Mouse (Mus musculus) midbrain, embryonic 14.5 days (tissue): ENCODE measurements around the gene Cdc14a. TPM values are rescaled to one million over a fixed set of nuclear protein-coding genes. Genes with fewer than 3 reads are reported as not detected.

Experiments used
- ATAC-seq: fragments of 200-750 bp; cut with Nextera tagmentation; 2 replicates; pipeline ENCODE4 v1.8.0; 2017; ENCODE audit warnings: moderate number of reproducible peaks, moderate library complexity; ENCODE audit not compliant: low FRiP score, low TSS enrichment
- DNase-seq: peaks from one replicate; pipeline ENCODE4 v3.0.0-alpha.2; 2015
- H3K27ac ChIP-seq: fragments of 300-500 bp; sonication (generic); replicated peaks from 2 replicates; pipeline ENCODE4 v1.5.1; 2014; ENCODE audit warnings: mild to moderate bottlenecking, low read depth, low read length, moderate library complexity
- H3K27me3 ChIP-seq: fragments of 300-500 bp; sonication (generic); 2 replicates; pipeline ENCODE4 v1.6.1; 2014; ENCODE audit warnings: low read length, control low read depth, mixed read lengths; ENCODE audit not compliant: control insufficient read depth, insufficient read depth
- H3K36me3 ChIP-seq: fragments of 300-500 bp; sonication (generic); 2 replicates; pipeline ENCODE4 v1.6.1; 2014; ENCODE audit warnings: low read length, control low read depth; ENCODE audit not compliant: control insufficient read depth, insufficient read depth
- H3K4me1 ChIP-seq: fragments of 300-500 bp; sonication (generic); 2 replicates; pipeline ENCODE4 v1.6.1; 2014; ENCODE audit warnings: mild to moderate bottlenecking, antibody characterized with exemption, low read length, control low read depth; ENCODE audit not compliant: control insufficient read depth, insufficient read depth
- H3K4me2 ChIP-seq: fragments of 300-500 bp; sonication (generic); 2 replicates; pipeline ENCODE4 v1.6.1; 2014; ENCODE audit warnings: mild to moderate bottlenecking, low read length, moderate library complexity
- H3K4me3 ChIP-seq: fragments of 300-500 bp; sonication (generic); replicated peaks from 2 replicates; pipeline ENCODE4 v1.5.1; 2014; ENCODE audit warnings: low read depth, low read length
- H3K9ac ChIP-seq: fragments of 300-500 bp; sonication (generic); replicated peaks from 2 replicates; pipeline ENCODE4 v1.6.1; 2014; ENCODE audit warnings: mild to moderate bottlenecking, low read length, moderate library complexity
- H3K9me3 ChIP-seq: fragments of 300-500 bp; sonication (generic); 2 replicates; pipeline ENCODE4 v1.6.1; 2016; ENCODE audit warnings: low read length, control low read depth, mixed read lengths; ENCODE audit not compliant: control insufficient read depth
- WGBS: fragments of 180-500 bp; shearing (Covaris S2); extraction: QIAGEN DNeasy Blood & Tissue Kit; methylation state at CpG from one replicate; pipeline ENCODE4 v1.1.7; 2014; 5-methylcytosine and 5-hydroxymethylcytosine counted together
- polyA plus RNA-seq: library from polyadenylated mRNA; unstranded; fragments of >200 nt; fragmentation: Nextera tagmentation; extraction: Ambion mirVana; gene quantifications from 2 replicates; pipeline ENCODE4 v1.2.1, GENCODE M21; 2014

The Cdc14a gene
- polyA plus RNA-seq, 1 experiment from 2014 or later, result 6.2 TPM

- DNase-seq (no peak), ATAC-seq (no peak)
- Histone ChIP-seq H3K4me2 (no peak overlapping the region), H3K27me3 (no peaks in the 10 kb centered on the region), H3K36me3 (0 out of 2 replicates have a peak, but pooled peaks cover 3% of the 10 kb centered on the region), H3K4me3 (no peak overlapping the region), H3K4me1 (0 out of 2 replicates have a peak, but pooled peaks cover 2% of the 10 kb centered on the region), H3K27ac (no peak overlapping the region), H3K9ac (no peak overlapping the region), H3K9me3 (no peaks in the 10 kb centered on the region)
- WGBS, result 97% methylated on average over 5 of the region's 5 CpGs
These were observed 104.1 kb downstream of the Cdc14a start for GRCm38 (mm10) chr3:116319696-116320095.

- Histone ChIP-seq H3K9ac (no peak overlapping the region), H3K4me3 (no peak overlapping the region), H3K4me2 (no peak overlapping the region), H3K9me3 (no peaks in the 10 kb centered on the region), H3K27ac (no peak overlapping the region), H3K27me3 (no peaks in the 10 kb centered on the region), H3K36me3 (no peaks in the 10 kb centered on the region), H3K4me1 (no peaks in the 10 kb centered on the region)
- ATAC-seq (no peak), DNase-seq (no peak)
- 86% methylated on average over 4 of the region's 4 CpGs for WGBS
These were observed 112.0 kb downstream of the Cdc14a start for GRCm38 (mm10) chr3:116311838-116312237.

- H3K27me3 ChIP-seq, result no peaks in the 10 kb centered on the region
- WGBS, result 90% methylated on average over 2 of the region's 2 CpGs
- no peak for ATAC-seq
These were observed 112.7 kb downstream of the Cdc14a start for GRCm38 (mm10) chr3:116311173-116311572.

GRCm38 (mm10) chr3:116310672-116311071 is 113.2 kb downstream of the Cdc14a start:
- ATAC-seq, result no peak
- Histone ChIP-seq H3K9me3 (no peaks in the 10 kb centered on the region), H3K9ac (no peak overlapping the region)

More at GRCm38 (mm10) chr3:116311173-116311572, 112.7 kb downstream of the Cdc14a start:
- H3K27ac ChIP-seq, result no peak overlapping the region
- DNase-seq, result no peak
- no peaks in the 10 kb centered on the region for H3K9me3 ChIP-seq
- H3K4me3 ChIP-seq, result no peak overlapping the region
- H3K36me3 ChIP-seq, result no peaks in the 10 kb centered on the region
- H3K4me2 ChIP-seq, result no peak overlapping the region
- H3K9ac ChIP-seq, result no peak overlapping the region
- H3K4me1 ChIP-seq, result no peaks in the 10 kb centered on the region

GRCm38 (mm10) chr3:116310033-116310432 is 113.8 kb downstream of the Cdc14a start:
- H3K9ac ChIP-seq, result no peak overlapping the region
- H3K4me1 ChIP-seq, result no peaks in the 10 kb centered on the region
- no peaks in the 10 kb centered on the region for H3K27me3 ChIP-seq
- no peaks in the 10 kb centered on the region for H3K9me3 ChIP-seq
- 75% methylated on average over 10 of the region's 10 CpGs for WGBS
- ATAC-seq (no peak), DNase-seq (peak; percentile 33)
- no peaks in the 10 kb centered on the region for H3K36me3 ChIP-seq
- no peak overlapping the region for H3K27ac ChIP-seq
- H3K4me3 ChIP-seq, result no peak overlapping the region
- no peak overlapping the region for H3K4me2 ChIP-seq

More at GRCm38 (mm10) chr3:116310672-116311071, 113.2 kb downstream of the Cdc14a start:
- H3K27me3 ChIP-seq, result no peaks in the 10 kb centered on the region
- no peak overlapping the region for H3K27ac ChIP-seq
- DNase-seq, result no peak
- H3K4me2 ChIP-seq, result no peak overlapping the region
- no peaks in the 10 kb centered on the region for H3K36me3 ChIP-seq
- 98% methylated on average over 4 of the region's 4 CpGs for WGBS
- H3K4me1 ChIP-seq, result no peaks in the 10 kb centered on the region
- no peak overlapping the region for H3K4me3 ChIP-seq

GRCm38 (mm10) chr3:116304800-116305753 is 118.8 kb downstream of the Cdc14a start:
- DNase-seq, result peak; percentile 37
- ATAC-seq, result 0 out of 2 replicates have a peak, but pooled peaks have one; percentile 46
- Histone ChIP-seq H3K9ac (no peak overlapping the region), H3K27me3 (no peaks in the 10 kb centered on the region), H3K4me2 (no peak overlapping the region), H3K27ac (no peak overlapping the region), H3K36me3 (0 out of 2 replicates have a peak, but pooled peaks cover 4% of the 10 kb centered on the region), H3K9me3 (no peaks in the 10 kb centered on the region), H3K4me1 (no peaks in the 10 kb centered on the region), H3K4me3 (no peak overlapping the region)
- 69% methylated on average over 18 of the region's 18 CpGs for WGBS

- Histone ChIP-seq H3K4me2 (no peak overlapping the region), H3K27ac (no peak overlapping the region), H3K36me3 (0 out of 2 replicates have a peak, but pooled peaks cover 9% of the 10 kb centered on the region), H3K4me3 (no peak overlapping the region), H3K27me3 (no peaks in the 10 kb centered on the region), H3K9ac (no peak overlapping the region), H3K9me3 (no peaks in the 10 kb centered on the region), H3K4me1 (no peaks in the 10 kb centered on the region)
- no peak for ATAC-seq
- WGBS, result 95% methylated on average over 7 of the region's 7 CpGs
- DNase-seq, result no peak
These were observed 121.3 kb downstream of the Cdc14a start for GRCm38 (mm10) chr3:116302581-116302980.

GRCm38 (mm10) chr3:116301754-116302153 is 122.1 kb downstream of the Cdc14a start:
- 88% methylated on average over 6 of the region's 6 CpGs for WGBS
- Histone ChIP-seq H3K4me2 (no peak overlapping the region), H3K9ac (no peak overlapping the region), H3K36me3 (0 out of 2 replicates have a peak, but pooled peaks cover 16% of the 10 kb centered on the region), H3K27ac (no peak overlapping the region), H3K4me3 (no peak overlapping the region), H3K4me1 (no peaks in the 10 kb centered on the region), H3K9me3 (no peaks in the 10 kb centered on the region), H3K27me3 (no peaks in the 10 kb centered on the region)
- ATAC-seq, result no peak
- no peak for DNase-seq
